Mouse (Mus musculus): ENCODE data around the gene Tmub2.
A peak's percentile ranks its signal among the peaks of the same experiment; 100 is the strongest.

Gene Tmub2

GRCm38 (mm10) chr11:102308104-102308503 is 23.4 kb downstream of the Tmub2 start:
- no peak for DNase-seq (ENCODE audit: low spot score)

- DNase-seq (ENCODE audit: low spot score) = peak; percentile 97
These were observed 24.2 kb downstream of the Tmub2 start for GRCm38 (mm10) chr11:102308979-102309378.

GRCm38 (mm10) chr11:102309821-102310617 is 25.3 kb downstream of the Tmub2 start:
- no peak for DNase-seq (ENCODE audit: low spot score)

GRCm38 (mm10) chr11:102310768-102311695 is 26.3 kb downstream of the Tmub2 start:
- DNase-seq (ENCODE audit: low spot score) = no peak

- no peak for DNase-seq (ENCODE audit: low spot score)
These were observed 27.2 kb downstream of the Tmub2 start for GRCm38 (mm10) chr11:102311966-102312365.

- no peak for DNase-seq (ENCODE audit: low spot score)
These were observed 27.9 kb downstream of the Tmub2 start for GRCm38 (mm10) chr11:102312586-102312985.

- no peak for DNase-seq (ENCODE audit: low spot score)
These were observed 29.6 kb downstream of the Tmub2 start for GRCm38 (mm10) chr11:102314321-102314720.

- DNase-seq (ENCODE audit: low spot score) = no peak
These were observed 31.2 kb downstream of the Tmub2 start for GRCm38 (mm10) chr11:102315690-102316571.

- peak; percentile 83 for DNase-seq (ENCODE audit: low spot score)
These were observed 32.0 kb downstream of the Tmub2 start for GRCm38 (mm10) chr11:102316572-102317297.

- peak; percentile 78 for DNase-seq (ENCODE audit: low spot score)
These were observed 32.7 kb downstream of the Tmub2 start for GRCm38 (mm10) chr11:102317298-102317900.

- DNase-seq (ENCODE audit: low spot score) = peak; percentile 53
These were observed 33.3 kb downstream of the Tmub2 start for GRCm38 (mm10) chr11:102317901-102318575.

GRCm38 (mm10) chr11:102318576-102319409 is 34.1 kb downstream of the Tmub2 start:
- DNase-seq (ENCODE audit: low spot score) = peak; percentile 50

- DNase-seq (ENCODE audit: low spot score) = peak; percentile 80
These were observed 34.7 kb downstream of the Tmub2 start, which contains the start of gene Ubtf for GRCm38 (mm10) chr11:102319410-102319792. Gene Ubtf, minus strand, starts transcription at chr11:102319742.

- peak; percentile 60 for DNase-seq (ENCODE audit: low spot score)
These were observed 35.4 kb downstream of the Tmub2 start for GRCm38 (mm10) chr11:102319941-102320685.

- DNase-seq (ENCODE audit: low spot score) = no peak
These were observed 35.9 kb downstream of the Tmub2 start for GRCm38 (mm10) chr11:102320686-102321005.

GRCm38 (mm10) chr11:102321931-102322330 is 37.2 kb downstream of the Tmub2 start:
- DNase-seq (ENCODE audit: low spot score) = no peak

GRCm38 (mm10) chr11:102323516-102323915 is 38.8 kb downstream of the Tmub2 start:
- DNase-seq (ENCODE audit: low spot score) = no peak

- no peak for DNase-seq (ENCODE audit: low spot score)
These were observed 42.5 kb downstream of the Tmub2 start for GRCm38 (mm10) chr11:102327250-102327649.

GRCm38 (mm10) chr11:102327839-102328238 is 43.1 kb downstream of the Tmub2 start:
- no peak for DNase-seq (ENCODE audit: low spot score)
